Mouse (Mus musculus) liver, adult 2 months (tissue): ENCODE measurements at regions not wholly inside any gene's neighbourhood (a gene's known extent, or its start where the extent isn't known, plus 50 kb on each side); places are given as distances from the start of the nearest gene placed in this dataset.

Experiments used
- DNase-seq: peaks from one replicate; pipeline ENCODE4 v3.0.0-alpha.2; 2011; ENCODE audit warnings: low read depth, low spot score; ENCODE audit errors: extremely low read depth
- H3K27ac ChIP-seq: fragments of 200-500 bp; replicated peaks from 2 replicates; pipeline ENCODE4 v1.5.1; 2012; ENCODE audit warnings: low read depth, mild to moderate bottlenecking, control low read depth, inconsistent platforms, low read length; ENCODE audit not compliant: insufficient read depth
- H3K27me3 ChIP-seq: fragments of 200-500 bp; 2 replicates; pipeline ENCODE4 v1.6.1; 2012; ENCODE audit warnings: mild to moderate bottlenecking, moderate library complexity, low read length, inconsistent platforms; ENCODE audit not compliant: control insufficient read depth, insufficient read depth
- H3K36me3 ChIP-seq: fragments of 200-500 bp; 2 replicates; pipeline ENCODE4 v1.6.1; 2012; ENCODE audit warnings: low read length, inconsistent platforms; ENCODE audit not compliant: control insufficient read depth, insufficient read depth
- H3K4me1 ChIP-seq: fragments of 200-500 bp; 2 replicates; pipeline ENCODE4 v1.6.1; 2011; ENCODE audit warnings: low read length; ENCODE audit not compliant: control insufficient read depth, insufficient read depth
- H3K4me3 ChIP-seq: fragments of 200-500 bp; 2 replicates; pipeline ENCODE4 v1.5.1; 2011; ENCODE audit warnings: low read depth, mild to moderate bottlenecking, control low read depth, low read length, moderate library complexity; ENCODE audit not compliant: insufficient read depth
- H3K79me2 ChIP-seq: fragments of 200-500 bp; 2 replicates; pipeline ENCODE4 v1.6.1; 2012; ENCODE audit warnings: inconsistent platforms, mild to moderate bottlenecking, low read length, moderate library complexity; ENCODE audit not compliant: control insufficient read depth, insufficient read depth
- H3K9ac ChIP-seq: fragments of 200-500 bp; 2 replicates; pipeline ENCODE4 v1.6.1; 2012; ENCODE audit warnings: low read depth, mild to moderate bottlenecking, control low read depth, inconsistent platforms, low read length
- CTCF ChIP-seq: fragments of 200-500 bp; IDR thresholded peaks from 2 replicates; pipeline ENCODE4 v1.5.1; 2011; ENCODE audit warnings: low read depth, low read length, control low read depth
- POLR2A ChIP-seq: fragments of 200-500 bp; IDR thresholded peaks from 2 replicates; pipeline ENCODE4 v1.6.1; 2011; ENCODE audit warnings: low read length, control low read depth; ENCODE audit not compliant: insufficient read depth; ENCODE audit errors: extremely low read depth
- WGBS: fragments of 180-500 bp; shearing (Covaris S2); methylation state at CpG from one replicate; pipeline ENCODE4 v1.1.7; 2018; 5-methylcytosine and 5-hydroxymethylcytosine counted together

DNA sequence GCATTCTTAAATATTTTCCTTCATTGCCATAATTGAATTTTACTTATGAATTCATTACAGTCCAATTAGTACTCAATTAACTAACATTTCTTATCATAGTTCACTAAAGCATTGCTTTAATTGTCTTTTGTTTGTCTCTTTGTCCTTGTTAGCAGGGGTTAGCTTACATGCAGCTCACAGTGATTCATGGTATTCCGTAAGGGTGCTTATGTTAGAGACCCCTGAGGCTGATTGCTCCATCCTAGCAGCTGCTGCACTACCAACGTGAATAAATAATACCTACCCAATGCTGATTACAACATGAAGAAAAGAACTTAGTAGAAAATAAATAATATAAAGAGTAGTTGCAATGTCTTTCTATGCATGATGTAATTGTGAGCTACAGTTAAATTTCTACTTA, 791.4 kb downstream of the Epha7 start:
- Histone ChIP-seq H3K79me2 (no peaks in the 10 kb centered on the region), H3K27ac (no peak overlapping the region), H3K4me3 (no peak overlapping the region), H3K36me3 (no peaks in the 10 kb centered on the region), H3K27me3 (no peaks in the 10 kb centered on the region), H3K4me1 (no peaks in the 10 kb centered on the region), H3K9ac (no peak overlapping the region)
- 66% methylated on average over 2 of the region's 2 CpGs for WGBS
- no peak for DNase-seq
- TF ChIP-seq CTCF = no peak

DNA sequence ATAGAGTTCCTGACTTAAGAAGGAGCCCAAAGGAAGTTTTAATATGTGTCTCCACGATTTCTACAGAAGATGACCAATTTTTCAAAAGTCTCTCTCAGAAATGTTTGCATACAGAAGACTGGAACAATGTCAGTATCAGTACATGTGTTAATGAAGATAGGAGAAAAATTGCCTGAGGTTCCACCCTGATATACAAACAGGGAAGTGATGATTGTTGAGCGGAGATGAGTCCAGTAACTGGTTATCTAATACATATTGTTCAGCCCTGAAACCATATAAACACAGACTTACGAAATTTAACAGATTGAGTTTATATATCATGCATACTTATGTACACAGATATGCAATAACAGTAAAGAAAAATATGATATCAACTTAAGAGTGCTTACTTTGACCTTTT, 805.0 kb downstream of the Epha7 start:
- no peak for DNase-seq
- TF ChIP-seq CTCF (no peak), POLR2A (no peak)

DNA sequence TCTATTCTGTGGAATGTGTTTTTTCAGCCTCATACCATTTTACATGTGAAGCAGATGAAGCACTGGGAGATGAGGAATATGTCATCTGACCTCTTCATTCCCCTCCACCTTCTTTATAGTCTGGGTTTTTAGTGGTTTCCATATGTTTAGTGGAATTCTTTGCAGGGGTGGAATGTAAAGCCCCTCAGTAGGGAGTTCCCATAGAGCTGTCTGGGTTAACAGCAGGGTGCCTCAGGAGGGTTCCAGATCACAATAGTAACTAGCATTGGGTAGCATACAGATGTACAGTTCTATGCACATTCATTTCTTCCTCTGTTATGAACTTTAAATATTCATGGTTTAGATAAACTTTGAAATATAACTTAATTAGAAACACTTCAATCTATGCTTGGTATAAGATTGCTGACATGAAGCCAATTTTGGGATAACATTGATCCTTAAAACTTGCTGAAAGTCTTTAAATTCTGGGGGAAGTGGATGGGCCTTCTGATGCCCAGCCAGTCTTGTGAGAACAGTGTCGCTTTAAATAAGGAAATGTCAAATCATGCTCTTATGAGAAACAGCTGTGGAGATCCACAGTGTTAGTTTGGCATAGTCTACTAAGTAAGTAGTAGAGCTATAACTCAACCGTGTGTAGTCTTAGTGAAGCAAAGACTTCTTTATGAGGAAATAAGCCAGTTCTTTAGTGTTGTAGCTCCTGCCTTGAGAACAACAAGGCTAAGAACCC, 832.1 kb downstream of the Epha7 start:
- Histone ChIP-seq H3K27ac (no peak overlapping the region), H3K4me1 (no peaks in the 10 kb centered on the region)
- WGBS = 81% methylated on average over 2 of the region's 2 CpGs

More for the DNA sequence above, 805.0 kb downstream of the Epha7 start:
- WGBS = 68% methylated on average over 3 of the region's 3 CpGs
- Histone ChIP-seq H3K36me3 (no peaks in the 10 kb centered on the region), H3K79me2 (no peaks in the 10 kb centered on the region), H3K4me1 (no peaks in the 10 kb centered on the region), H3K27me3 (no peaks in the 10 kb centered on the region), H3K27ac (no peak overlapping the region), H3K4me3 (no peak overlapping the region), H3K9ac (no peak overlapping the region)

DNA sequence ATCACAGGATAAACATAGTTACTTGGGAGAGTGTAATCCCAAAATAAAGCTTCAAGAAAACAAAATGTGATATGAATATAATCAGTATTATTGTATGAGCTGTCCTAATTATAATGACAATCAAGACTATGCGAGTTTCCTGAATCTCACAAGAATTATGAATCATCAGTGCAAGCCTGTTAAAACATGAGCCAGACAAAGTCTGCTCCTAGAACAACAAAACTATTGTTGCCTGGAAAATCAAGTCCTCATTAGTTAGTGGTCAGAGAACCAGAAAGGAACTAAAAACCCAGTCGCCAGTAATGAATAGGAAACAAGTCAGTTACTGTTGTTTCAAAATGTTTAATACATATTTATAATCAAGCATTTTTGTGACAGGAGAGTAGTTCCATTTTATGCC, 841.0 kb downstream of the Epha7 start:
- Histone ChIP-seq H3K27ac (no peak overlapping the region), H3K9ac (no peak overlapping the region), H3K79me2 (no peaks in the 10 kb centered on the region), H3K36me3 (no peaks in the 10 kb centered on the region), H3K4me3 (no peak overlapping the region), H3K27me3 (no peaks in the 10 kb centered on the region), H3K4me1 (no peaks in the 10 kb centered on the region)
- no peak for DNase-seq
- whole genome bisulfite sequencing = 71% methylated on average over 2 of the region's 2 CpGs
- no peak for TF ChIP-seq CTCF
- TF ChIP-seq POLR2A = no peak

More for the DNA sequence above, 832.1 kb downstream of the Epha7 start:
- Histone ChIP-seq H3K4me3 (no peak overlapping the region), H3K36me3 (no peaks in the 10 kb centered on the region), H3K27me3 (no peaks in the 10 kb centered on the region), H3K9ac (no peak overlapping the region), H3K79me2 (no peaks in the 10 kb centered on the region)
- TF ChIP-seq CTCF (no peak), POLR2A (no peak)
- DNase-seq = no peak

DNA sequence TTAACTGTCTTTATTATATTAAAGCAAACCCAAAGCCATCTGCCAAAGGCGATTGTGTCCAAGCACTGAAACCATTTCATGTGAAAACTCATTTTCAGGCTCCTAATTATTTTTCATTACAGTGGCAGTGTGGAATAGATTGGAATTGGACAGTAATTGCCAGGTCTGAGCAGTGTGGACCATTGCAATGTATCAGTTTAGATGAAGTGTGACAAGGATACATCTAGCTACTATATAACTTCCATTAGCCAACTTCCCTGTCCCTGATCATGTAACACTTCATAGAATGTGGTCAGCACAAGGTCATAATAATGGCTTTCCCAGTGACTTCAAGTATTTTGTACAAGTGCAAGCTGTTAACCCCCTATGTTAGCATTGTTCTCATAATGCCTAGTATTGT, 842.7 kb downstream of the Epha7 start:
- H3K27me3 ChIP-seq = no peaks in the 10 kb centered on the region
- H3K27ac ChIP-seq = no peak overlapping the region
- no peaks in the 10 kb centered on the region for H3K4me1 ChIP-seq
- no peaks in the 10 kb centered on the region for H3K79me2 ChIP-seq
- H3K36me3 ChIP-seq = no peaks in the 10 kb centered on the region
- no peak overlapping the region for H3K9ac ChIP-seq
- 83% methylated on average over 1 of the region's 1 CpGs for WGBS
- TF ChIP-seq CTCF (no peak), POLR2A (no peak)
- H3K4me3 ChIP-seq = no peak overlapping the region
- no peak for DNase-seq

DNA sequence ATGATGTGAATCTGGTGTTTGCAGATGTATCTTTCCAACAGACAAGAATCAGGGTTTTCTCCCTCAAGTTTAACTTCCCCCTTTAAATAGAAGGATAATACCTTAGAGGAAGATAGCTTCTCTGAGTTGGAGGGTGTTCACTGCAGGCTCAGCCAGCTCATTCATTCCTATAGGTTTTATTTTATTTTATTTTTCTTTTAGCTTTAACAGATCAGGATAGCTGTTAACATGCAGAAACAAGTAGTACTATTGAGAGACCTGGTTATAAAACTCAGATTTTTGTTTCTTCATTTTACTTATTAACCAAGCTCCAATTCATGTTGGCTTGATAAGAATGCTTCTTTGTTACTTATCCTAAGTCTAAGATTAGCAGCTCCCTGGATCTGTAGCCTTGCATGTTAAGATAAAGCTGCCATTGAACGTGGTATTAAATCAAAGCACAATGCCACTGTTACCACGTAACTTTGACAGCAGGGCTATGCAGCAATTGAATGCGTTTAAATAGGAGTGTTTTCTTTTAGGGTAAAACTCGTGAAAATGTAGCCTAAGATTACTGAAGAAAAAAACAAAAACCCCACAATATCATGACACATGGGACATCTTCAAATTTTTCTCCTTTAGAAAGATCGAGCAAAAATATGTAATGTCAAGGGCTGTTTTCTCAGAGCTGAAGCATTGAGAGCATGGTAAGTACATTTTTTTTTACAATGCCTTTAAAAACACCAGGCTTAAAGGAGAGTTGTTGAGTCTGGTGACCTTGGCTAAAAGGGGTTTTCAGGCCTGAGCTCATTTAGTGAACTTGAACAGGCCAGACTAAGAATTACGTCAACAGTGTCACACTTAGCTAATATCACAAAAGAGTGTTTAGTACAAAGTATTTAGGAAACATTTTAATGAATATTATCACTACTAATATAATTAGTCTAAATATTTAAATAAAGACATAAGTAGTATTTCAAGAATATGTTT, 848.5 kb downstream of the Epha7 start:
- Histone ChIP-seq H3K27me3 (no peaks in the 10 kb centered on the region), H3K79me2 (no peaks in the 10 kb centered on the region), H3K36me3 (no peaks in the 10 kb centered on the region), H3K27ac (no peak overlapping the region), H3K9ac (no peak overlapping the region), H3K4me3 (no peak overlapping the region), H3K4me1 (no peaks in the 10 kb centered on the region)
- 60% methylated on average over 6 of the region's 6 CpGs for WGBS
- TF ChIP-seq POLR2A (no peak), CTCF (no peak)
- DNase-seq = no peak
